17 mouse cellular contexts compared by ENCODE assay signal in genomic region chr9:94837384-94837783, GRCm38 (mm10).
DNase-seq lines count a peak whose midpoint lies in the region; ATAC-seq lines count a peak whose summit lies in the region.
"Had no signal": no experiment of that assay in that cellular context is flagged by ENCODE, and none has a peak within 500 bp of the region (broad histone marks: within the 10 kb centered on the region; RNA-seq: fewer than 3 reads in every experiment).

No protein-coding gene starts in this region.

- no peaks in the 10 kb centered on the region for H3K36me3 ChIP-seq in forebrain, embryonic 10.5 days (replicated peaks)
- H3K36me3 ChIP-seq in forebrain, embryonic 14.5 days (ENCODE audit: control insufficient read depth, insufficient read depth, low read length), result no peaks in the 10 kb centered on the region
- H3K36me3 ChIP-seq in midbrain, embryonic 12.5 days, result no peaks in the 10 kb centered on the region
- no peaks in the 10 kb centered on the region for H3K36me3 ChIP-seq in midbrain, embryonic 10.5 days
- no peaks in the 10 kb centered on the region for H3K36me3 ChIP-seq in forebrain, embryonic 15.5 days
- no peaks in the 10 kb centered on the region for H3K36me3 ChIP-seq in midbrain, embryonic 15.5 days (replicated peaks)
- H3K36me3 ChIP-seq: neural tube, embryonic 13.5 days had no signal

- peak overlapping the region; percentile 44; the same call in 1 of the 2 replicates for H3K27ac ChIP-seq in forebrain, embryonic 10.5 days
- no peak overlapping the region for H3K27ac ChIP-seq in forebrain, embryonic 14.5 days (ENCODE audit: low read depth, low read length)
- H3K27ac ChIP-seq in midbrain, embryonic 12.5 days (replicated peaks), result no peak overlapping the region
- H3K27ac ChIP-seq in midbrain, embryonic 10.5 days (replicated peaks), result no peak overlapping the region
- no peak overlapping the region for H3K27ac ChIP-seq in forebrain, embryonic 15.5 days (replicated peaks)
- no peak overlapping the region for H3K27ac ChIP-seq in midbrain, embryonic 15.5 days
- H3K27ac ChIP-seq: heart, adult 2 months; neural tube, embryonic 13.5 days had no signal

- WGBS in forebrain, embryonic 10.5 days, result 94% methylated on average over 15 of the region's 15 CpGs
- 97% methylated on average over 15 of the region's 15 CpGs for WGBS in forebrain, embryonic 14.5 days
- WGBS in midbrain, embryonic 12.5 days, result 97% methylated on average over 15 of the region's 15 CpGs
- 95% methylated on average over 15 of the region's 15 CpGs for whole genome bisulfite sequencing in midbrain, embryonic 10.5 days
- whole genome bisulfite sequencing in forebrain, embryonic 15.5 days, result 96% methylated on average over 15 of the region's 15 CpGs
- WGBS in midbrain, embryonic 15.5 days, result 96% methylated on average over 15 of the region's 15 CpGs

- no peaks in the 10 kb centered on the region for H3K9me3 ChIP-seq in forebrain, embryonic 10.5 days
- H3K9me3 ChIP-seq in forebrain, embryonic 14.5 days (replicated peaks; ENCODE audit: control insufficient read depth, low read length), result no peaks in the 10 kb centered on the region
- no peaks in the 10 kb centered on the region for H3K9me3 ChIP-seq in midbrain, embryonic 12.5 days
- H3K9me3 ChIP-seq in midbrain, embryonic 10.5 days (replicated peaks), result no peaks in the 10 kb centered on the region
- H3K9me3 ChIP-seq in forebrain, embryonic 15.5 days, result no peaks in the 10 kb centered on the region
- no peaks in the 10 kb centered on the region for H3K9me3 ChIP-seq in midbrain, embryonic 15.5 days
- H3K9me3 ChIP-seq: neural tube, embryonic 13.5 days had no signal

- ATAC-seq in forebrain, embryonic 14.5 days, result no peak
- 0 out of 2 replicates have a peak, but pooled peaks have one; percentile 38 for ATAC-seq in midbrain, embryonic 12.5 days (ENCODE audit: low FRiP score, low read depth)
- peak; percentile 36; the same call in 1 of the 2 replicates for ATAC-seq in forebrain, embryonic 15.5 days (replicated peaks)
- peak; percentile 31; the same call in 1 of the 2 replicates for ATAC-seq in midbrain, embryonic 15.5 days (replicated peaks)

- DNase-seq in forebrain, embryonic 10.5 days (ENCODE audit: extremely low spot score, low spot score), result no peak
- DNase-seq in forebrain, embryonic 14.5 days (ENCODE audit: low spot score), result no peak
- DNase-seq in midbrain, embryonic 10.5 days (ENCODE audit: low spot score), result no peak
- no peak for DNase-seq in urinary bladder, adult 18-20 months (ENCODE audit: low spot score in 2 of 2)
- no peak for DNase-seq in left cerebral cortex, postnatal 36 days (ENCODE audit: low spot score in 2 of 2)
- DNase-seq: adrenal gland, adult 8-10 months; cerebellum, adult 11 months; cerebellum, postnatal 25 days; heart, adult 2 months; kidney, adult 8-10 months; lung, postnatal 36 days; right cerebral cortex, postnatal 4 days; thymus, adult 18-20 months had no signal

- no peaks in the 10 kb centered on the region for H3K27me3 ChIP-seq in forebrain, embryonic 10.5 days (ENCODE audit: poor library complexity, severe bottlenecking)
- H3K27me3 ChIP-seq in forebrain, embryonic 14.5 days (replicated peaks; ENCODE audit: control insufficient read depth, insufficient read depth, low read length), result no peaks in the 10 kb centered on the region
- H3K27me3 ChIP-seq in midbrain, embryonic 12.5 days, result no peaks in the 10 kb centered on the region
- no peaks in the 10 kb centered on the region for H3K27me3 ChIP-seq in midbrain, embryonic 10.5 days (ENCODE audit: low read depth, poor library complexity, severe bottlenecking)
- H3K27me3 ChIP-seq in forebrain, embryonic 15.5 days, result no peaks in the 10 kb centered on the region
- H3K27me3 ChIP-seq in midbrain, embryonic 15.5 days (replicated peaks), result no peaks in the 10 kb centered on the region
- H3K27me3 ChIP-seq: neural tube, embryonic 13.5 days had no signal

- peaks cover 25% of the 10 kb centered on the region for H3K4me1 ChIP-seq in forebrain, embryonic 10.5 days
- H3K4me1 ChIP-seq in forebrain, embryonic 14.5 days (ENCODE audit: control insufficient read depth, insufficient read depth, low read length), result peaks cover 16% of the 10 kb centered on the region
- H3K4me1 ChIP-seq in midbrain, embryonic 12.5 days, result peaks cover 13% of the 10 kb centered on the region; the same call in 1 of the 2 replicates
- H3K4me1 ChIP-seq in midbrain, embryonic 10.5 days, result peaks cover 13% of the 10 kb centered on the region
- H3K4me1 ChIP-seq in forebrain, embryonic 15.5 days, result peaks cover 42% of the 10 kb centered on the region
- peaks cover 23% of the 10 kb centered on the region for H3K4me1 ChIP-seq in midbrain, embryonic 15.5 days

- intact Hi-C loops in left cerebral cortex, postnatal 36 days (cut with DNase I), result loop anchor here (10.0 kb wide), 2 partner anchors 73 to 567 kb away; partner anchors contain the start of gene Chst2

- H3K9ac ChIP-seq in forebrain, embryonic 14.5 days (ENCODE audit: low read length), result no peak overlapping the region
- no peak overlapping the region for H3K9ac ChIP-seq in midbrain, embryonic 12.5 days (replicated peaks)
- H3K9ac ChIP-seq in forebrain, embryonic 15.5 days (replicated peaks), result no peak overlapping the region
- no peak overlapping the region for H3K9ac ChIP-seq in midbrain, embryonic 15.5 days
- H3K9ac ChIP-seq: neural tube, embryonic 13.5 days had no signal

- no peak overlapping the region for H3K4me3 ChIP-seq in forebrain, embryonic 10.5 days
- no peak overlapping the region for H3K4me3 ChIP-seq in forebrain, embryonic 14.5 days (ENCODE audit: low read depth, low read length)
- no peak overlapping the region for H3K4me3 ChIP-seq in midbrain, embryonic 12.5 days
- no peak overlapping the region for H3K4me3 ChIP-seq in midbrain, embryonic 10.5 days
- no peak overlapping the region for H3K4me3 ChIP-seq in forebrain, embryonic 15.5 days
- H3K4me3 ChIP-seq in midbrain, embryonic 15.5 days, result no peak overlapping the region
- H3K4me3 ChIP-seq: heart, adult 2 months; neural tube, embryonic 13.5 days had no signal

- H3K4me2 ChIP-seq in forebrain, embryonic 14.5 days (ENCODE audit: low read length), result no peak overlapping the region
- H3K4me2 ChIP-seq in midbrain, embryonic 12.5 days (replicated peaks), result no peak overlapping the region
- no peak overlapping the region for H3K4me2 ChIP-seq in forebrain, embryonic 15.5 days (replicated peaks)
- H3K4me2 ChIP-seq in midbrain, embryonic 15.5 days, result no peak overlapping the region
- H3K4me2 ChIP-seq: neural tube, embryonic 13.5 days had no signal
